Mouse (Mus musculus): ENCODE data around the gene Ptbp3. TPM values are rescaled to one million over a fixed set of nuclear protein-coding genes. Genes with fewer than 3 reads are reported as not detected.
A peak's percentile ranks its signal among the peaks of the same experiment; 100 is the strongest.

The Ptbp3 gene
- polyA plus RNA-seq (2015; fragmentation: Nextera tagmentation; extraction: Ambion mirVana) = 42.5 and 42.9 TPM in 2 replicates

GRCm38 (mm10) chr4:59549175-59549976, at the start of gene Ptbp3:
TSS of gene Ptbp3 (minus strand) at chr4:59549364.
- peak within 1 kb of the TSS; percentile 95 for H3K4me3 ChIP-seq (replicated peaks)
- 0 out of 2 replicates have a peak, but pooled peaks cover 7% of the 10 kb centered on the region for H3K4me1 ChIP-seq
- no peaks in the 10 kb centered on the region for H3K36me3 ChIP-seq
- peak within 1 kb of the TSS; percentile 84 for H3K4me2 ChIP-seq (replicated peaks)
- H3K27ac ChIP-seq (replicated peaks) = peak within 1 kb of the TSS; percentile 97
- H3K9me3 ChIP-seq (replicated peaks) = no peaks in the 10 kb centered on the region
- H3K9ac ChIP-seq = peak within 1 kb of the TSS; percentile 90
- under 1% methylated on average over 75 of the region's 83 CpGs for WGBS
- peak; percentile 93 for ATAC-seq (ENCODE audit: insufficient number of reproducible peaks, low FRiP score, low TSS enrichment, low read depth)
- H3K27me3 ChIP-seq = no peaks in the 10 kb centered on the region

- H3K27me3 ChIP-seq = no peaks in the 10 kb centered on the region
- no peaks in the 10 kb centered on the region for H3K9me3 ChIP-seq (replicated peaks)
- no peak overlapping the region for H3K4me2 ChIP-seq (replicated peaks)
- no peak for ATAC-seq (ENCODE audit: insufficient number of reproducible peaks, low FRiP score, low TSS enrichment, low read depth)
- no peak overlapping the region for H3K27ac ChIP-seq (replicated peaks)
- no peak overlapping the region for H3K9ac ChIP-seq
- H3K4me3 ChIP-seq (replicated peaks) = no peak overlapping the region
- WGBS = 85% methylated on average over 2 of the region's 2 CpGs
- H3K4me1 ChIP-seq = no peaks in the 10 kb centered on the region
- H3K36me3 ChIP-seq = no peaks in the 10 kb centered on the region; the same call in 1 of the 2 replicates
These were observed 47.4 kb upstream of the Ptbp3 start for GRCm38 (mm10) chr4:59596556-59596955.

DNA sequence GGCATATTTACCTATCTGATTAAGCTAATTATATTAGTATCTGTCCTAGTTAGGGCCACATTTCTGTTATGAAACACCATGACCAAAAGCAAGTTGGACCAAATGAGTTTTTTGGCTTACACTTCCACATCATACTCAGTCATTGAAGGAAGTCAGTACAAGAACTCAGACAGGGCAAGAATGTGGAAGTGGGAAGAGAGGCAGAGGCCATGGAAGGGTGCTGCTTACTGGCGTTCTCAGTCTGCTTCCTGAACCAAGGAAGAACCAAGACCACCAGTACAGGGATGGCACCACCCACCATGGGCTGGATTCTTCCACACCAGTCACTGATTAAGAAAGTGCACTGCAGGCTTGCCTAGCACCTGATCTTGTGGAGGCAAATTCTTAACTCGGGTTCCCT, 45.5 kb upstream of the Ptbp3 start:
- H3K27me3 ChIP-seq = no peaks in the 10 kb centered on the region
- no peak overlapping the region for H3K27ac ChIP-seq (replicated peaks)
- no peaks in the 10 kb centered on the region; the same call in 1 of the 2 replicates for H3K36me3 ChIP-seq
- no peak for ATAC-seq (ENCODE audit: insufficient number of reproducible peaks, low FRiP score, low TSS enrichment, low read depth)
- no peaks in the 10 kb centered on the region for H3K4me1 ChIP-seq
- H3K9ac ChIP-seq = no peak overlapping the region
- 46% methylated on average over 2 of the region's 2 CpGs for WGBS
- no peak overlapping the region for H3K4me2 ChIP-seq (replicated peaks)
- H3K4me3 ChIP-seq (replicated peaks) = no peak overlapping the region
- no peaks in the 10 kb centered on the region for H3K9me3 ChIP-seq (replicated peaks)

GRCm38 (mm10) chr4:59587872-59588226, 38.7 kb upstream of the Ptbp3 start:
- Histone ChIP-seq H3K27me3 (no peaks in the 10 kb centered on the region), H3K4me1 (no peaks in the 10 kb centered on the region), H3K36me3 (no peaks in the 10 kb centered on the region), H3K4me2 (replicated peaks) (no peak overlapping the region), H3K4me3 (replicated peaks) (no peak overlapping the region), H3K9ac (no peak overlapping the region), H3K9me3 (replicated peaks) (no peaks in the 10 kb centered on the region), H3K27ac (replicated peaks) (no peak overlapping the region)
- ATAC-seq (ENCODE audit: insufficient number of reproducible peaks, low FRiP score, low TSS enrichment, low read depth) = no peak
- 90% methylated on average over 1 of the region's 1 CpGs for WGBS

DNA sequence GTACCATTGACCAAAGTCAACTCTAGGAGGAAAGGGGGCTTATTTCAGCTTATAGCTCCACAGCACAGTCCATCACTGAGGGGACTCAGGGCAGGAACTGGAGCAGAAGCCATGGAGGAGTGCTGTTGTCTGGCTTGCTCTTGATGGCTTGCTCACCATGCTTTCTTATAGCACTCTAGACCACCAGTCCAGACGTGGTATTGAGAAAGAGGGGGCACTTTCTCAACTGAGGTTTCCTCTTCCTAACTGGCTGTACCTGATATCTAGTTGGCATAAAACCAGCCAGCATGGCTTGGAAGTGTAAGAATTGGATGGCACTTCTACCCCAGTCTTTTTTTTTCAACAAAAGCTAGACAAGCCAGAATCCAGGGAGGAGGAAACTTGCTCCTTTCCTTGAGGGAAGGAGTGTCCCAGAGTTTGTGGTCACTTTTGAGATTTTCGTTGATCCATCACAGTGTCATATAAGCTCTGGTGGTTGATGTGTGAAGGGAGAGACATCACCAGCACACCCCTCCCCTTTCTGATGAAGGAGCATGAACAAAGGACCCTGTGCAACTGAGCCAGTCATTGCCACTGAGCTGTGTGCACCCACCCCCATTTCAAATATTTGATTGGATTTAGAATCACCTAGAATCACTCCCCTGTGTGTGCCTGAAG, 38.2 kb upstream of the Ptbp3 start:
- ATAC-seq (ENCODE audit: insufficient number of reproducible peaks, low FRiP score, low TSS enrichment, low read depth) = no peak
- Histone ChIP-seq H3K4me2 (replicated peaks) (no peak overlapping the region), H3K4me1 (peaks cover under 1% of the 10 kb centered on the region; the same call in 1 of the 2 replicates), H3K27me3 (no peaks in the 10 kb centered on the region), H3K9me3 (replicated peaks) (no peaks in the 10 kb centered on the region), H3K27ac (replicated peaks) (no peak overlapping the region), H3K9ac (no peak overlapping the region), H3K36me3 (no peaks in the 10 kb centered on the region), H3K4me3 (replicated peaks) (no peak overlapping the region)
- WGBS = 72% methylated on average over 2 of the region's 2 CpGs

- WGBS = 81% methylated on average over 5 of the region's 5 CpGs
- ATAC-seq (ENCODE audit: insufficient number of reproducible peaks, low FRiP score, low TSS enrichment, low read depth) = no peak
- Histone ChIP-seq H3K4me3 (replicated peaks) (no peak overlapping the region), H3K4me1 (peaks cover 10% of the 10 kb centered on the region), H3K9ac (no peak overlapping the region), H3K27me3 (no peaks in the 10 kb centered on the region), H3K4me2 (replicated peaks) (no peak overlapping the region), H3K9me3 (replicated peaks) (no peaks in the 10 kb centered on the region), H3K27ac (replicated peaks) (no peak overlapping the region), H3K36me3 (no peaks in the 10 kb centered on the region)
These were observed 35.9 kb upstream of the Ptbp3 start for GRCm38 (mm10) chr4:59585097-59585496.

DNA sequence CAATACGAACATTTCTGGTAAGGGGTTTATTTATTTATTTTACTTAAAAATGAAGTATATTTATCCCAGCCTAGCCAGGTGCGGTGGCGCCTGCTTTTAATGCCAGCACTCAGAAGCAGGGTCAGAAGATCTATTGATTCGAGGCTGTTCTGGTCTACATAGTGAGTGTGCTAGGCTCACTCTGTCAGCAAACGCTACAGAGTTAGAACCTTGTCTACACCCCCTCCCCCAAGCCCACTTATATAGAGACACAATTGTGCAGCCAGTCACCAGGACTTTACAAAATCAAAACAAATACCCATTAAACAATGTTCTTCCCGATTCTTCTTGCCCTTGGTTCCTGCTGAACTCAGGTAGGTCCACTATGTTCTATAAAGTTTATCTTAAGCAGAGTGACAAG, 33.0 kb upstream of the Ptbp3 start:
- Histone ChIP-seq H3K4me1 (peaks cover 11% of the 10 kb centered on the region), H3K36me3 (no peaks in the 10 kb centered on the region), H3K27me3 (no peaks in the 10 kb centered on the region), H3K4me2 (replicated peaks) (peak overlapping the region; percentile 78), H3K4me3 (replicated peaks) (peak overlapping the region; percentile 78), H3K9ac (no peak overlapping the region), H3K9me3 (replicated peaks) (no peaks in the 10 kb centered on the region), H3K27ac (replicated peaks) (no peak overlapping the region)
- ATAC-seq (ENCODE audit: insufficient number of reproducible peaks, low FRiP score, low TSS enrichment, low read depth) = no peak
- WGBS = 21% methylated on average over 6 of the region's 6 CpGs

DNA sequence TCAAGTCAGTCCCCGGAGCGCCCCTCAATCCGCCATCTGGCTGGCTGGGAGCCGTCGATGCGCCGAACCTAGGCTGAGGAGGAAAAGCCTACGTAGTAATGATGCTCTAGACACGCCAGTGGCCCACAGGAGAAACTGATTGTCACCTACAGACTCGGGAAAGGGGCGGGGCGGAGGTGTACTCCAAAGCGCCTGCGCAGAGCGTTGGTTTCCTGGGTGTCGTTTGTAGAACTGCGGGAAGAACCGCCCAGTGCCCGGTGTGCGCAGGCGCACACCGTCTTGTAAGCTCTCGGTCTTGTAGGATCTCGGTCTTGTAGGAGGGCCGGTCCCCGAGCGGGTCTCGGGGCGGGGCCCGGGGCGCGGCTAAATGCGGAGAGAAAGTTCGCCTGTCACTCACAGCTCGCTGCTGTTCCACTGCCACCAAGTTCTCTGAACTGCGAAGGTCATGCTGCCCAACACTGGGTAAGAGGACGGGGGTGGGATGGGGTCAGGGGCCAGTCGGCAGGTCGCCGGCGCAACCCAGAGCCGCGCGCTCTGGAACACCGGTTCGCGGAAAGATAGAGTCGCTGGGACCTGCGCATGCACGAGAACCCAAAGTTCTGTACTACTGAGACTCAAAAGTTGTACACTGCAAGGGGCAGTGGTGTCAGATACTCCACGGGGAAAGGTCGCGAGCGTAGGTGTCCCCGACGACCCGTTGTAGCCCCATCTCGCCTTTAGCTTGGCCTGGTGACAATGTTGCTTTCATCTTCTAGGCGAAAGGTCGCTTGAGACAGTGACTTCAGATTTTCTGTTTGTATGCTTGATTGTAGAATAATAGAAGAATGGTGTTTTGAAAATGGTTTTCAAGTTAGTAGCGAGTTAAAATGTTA, 32.4 kb upstream of the Ptbp3 start, which contains the start of gene Hsdl2:
TSS of gene Hsdl2 (plus strand) at position 250 of the 872 bp plus-strand sequence.
- under 1% methylated on average over 61 of the region's 61 CpGs for WGBS
- Histone ChIP-seq H3K9ac (peak within 1 kb of the TSS; percentile 53), H3K36me3 (no peaks in the 10 kb centered on the region), H3K4me3 (replicated peaks) (peak within 1 kb of the TSS; percentile 78), H3K4me2 (replicated peaks) (peak within 1 kb of the TSS; percentile 78), H3K4me1 (peaks cover 11% of the 10 kb centered on the region), H3K27me3 (no peaks in the 10 kb centered on the region), H3K27ac (replicated peaks) (peak within 1 kb of the TSS; percentile 89), H3K9me3 (replicated peaks) (no peaks in the 10 kb centered on the region)
- ATAC-seq (ENCODE audit: insufficient number of reproducible peaks, low FRiP score, low TSS enrichment, low read depth) = peak; percentile 95

- Histone ChIP-seq H3K27ac (replicated peaks) (peak overlapping the region; percentile 89), H3K4me2 (replicated peaks) (peak overlapping the region; percentile 78), H3K36me3 (no peaks in the 10 kb centered on the region), H3K4me3 (replicated peaks) (peak overlapping the region; percentile 78), H3K9ac (peak overlapping the region; percentile 53), H3K27me3 (no peaks in the 10 kb centered on the region), H3K4me1 (peaks cover 11% of the 10 kb centered on the region), H3K9me3 (replicated peaks) (no peaks in the 10 kb centered on the region)
- WGBS = under 1% methylated on average over 23 of the region's 23 CpGs
- 0 out of 2 replicates have a peak, but pooled peaks have one; percentile 21 for ATAC-seq (ENCODE audit: insufficient number of reproducible peaks, low FRiP score, low TSS enrichment, low read depth)
These were observed 31.5 kb upstream of the Ptbp3 start for GRCm38 (mm10) chr4:59580495-59581281.

- 81% methylated on average over 11 of the region's 11 CpGs for WGBS
- no peak overlapping the region for H3K4me2 ChIP-seq (replicated peaks)
- H3K4me3 ChIP-seq (replicated peaks) = no peak overlapping the region
- H3K9ac ChIP-seq = no peak overlapping the region
- ATAC-seq (ENCODE audit: insufficient number of reproducible peaks, low FRiP score, low TSS enrichment, low read depth) = no peak
- no peaks in the 10 kb centered on the region for H3K27me3 ChIP-seq
- H3K27ac ChIP-seq (replicated peaks) = no peak overlapping the region
- no peaks in the 10 kb centered on the region for H3K9me3 ChIP-seq (replicated peaks)
- peaks cover 4% of the 10 kb centered on the region for H3K4me1 ChIP-seq
- H3K36me3 ChIP-seq = no peaks in the 10 kb centered on the region
These were observed 26.2 kb upstream of the Ptbp3 start for GRCm38 (mm10) chr4:59575184-59575958.
